Mouse (Mus musculus): ENCODE results near the gene Ifitm1. TPM values are rescaled to one million over a fixed set of nuclear protein-coding genes. Genes with fewer than 3 reads are reported as not detected.

Gene Ifitm1
- total and polyA plus RNA-seq, 3 experiments, result 0.23 TPM; not detected in 2

DNA sequence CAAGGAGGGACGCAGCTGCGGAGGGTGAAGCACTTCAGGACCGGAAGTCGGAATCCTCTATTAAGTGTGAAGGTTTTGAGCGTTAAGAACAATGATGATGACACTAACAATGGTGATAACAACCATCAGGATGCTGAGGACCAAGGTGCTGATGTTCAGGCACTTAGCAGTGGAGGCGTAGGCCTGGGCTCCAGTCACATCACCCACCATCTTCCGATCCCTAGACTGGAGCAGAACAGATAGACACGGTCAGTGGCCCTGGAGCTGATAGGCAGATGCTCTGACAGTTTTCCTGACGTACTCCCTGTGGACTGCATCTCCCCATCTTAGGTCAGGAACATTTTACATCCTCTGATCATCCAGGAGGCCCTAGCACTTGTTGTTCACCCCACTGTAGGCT, 42.6 kb downstream of the Ifitm1 start:
- no peak for DNase-seq (ENCODE audit: low read depth, low spot score)
- Histone ChIP-seq H3K79me2 (ENCODE audit: control insufficient read depth, insufficient read depth, low read length, poor library complexity) (no peaks in the 10 kb centered on the region), H3K27me3 (ENCODE audit: control insufficient read depth in 1 of 2, insufficient read depth in 2 of 2, low read length in 2 of 2) (no peaks in the 10 kb centered on the region), H3K36me3 (ENCODE audit: control insufficient read depth in 1 of 2, insufficient read depth in 2 of 2, low read length in 2 of 2) (no peaks in the 10 kb centered on the region; a peak in 1 of 4 replicates), H3K9me3 (replicated peaks; ENCODE audit: insufficient read depth, low read length) (no peaks in the 10 kb centered on the region), H3K4me3 (ENCODE audit: control insufficient read depth in 1 of 2, insufficient read depth in 1 of 2, low read depth in 2 of 2, low read length in 2 of 2) (no peak overlapping the region), H3K27ac (ENCODE audit: control insufficient read depth, low read depth, low read length) (no peak overlapping the region), H3K9ac (ENCODE audit: control insufficient read depth, low read depth, low read length, poor library complexity, severe bottlenecking) (no peak overlapping the region), H3K4me1 (ENCODE audit: control insufficient read depth in 1 of 2, insufficient read depth in 2 of 2, low read length in 2 of 2) (peaks cover 0 to 12% of the 10 kb centered on the region in 2 experiments; a peak in 2 of 4 replicates)
- TF ChIP-seq MYC (IDR thresholded peaks at IDR 0.05; ENCODE audit: low read depth, low read length), result no peak
- TF ChIP-seq USF2 (IDR thresholded peaks at IDR 0.05; ENCODE audit: borderline replicate concordance in 1 of 2, insufficient read depth in 1 of 2, low read depth in 1 of 2, low read length in 2 of 2), result no peak
- TF ChIP-seq EP300 (IDR thresholded peaks at IDR 0.05; ENCODE audit: low read depth in 1 of 2, low read length in 2 of 2), result no peak
- TF ChIP-seq JUND (IDR thresholded peaks at IDR 0.05; ENCODE audit: low read depth, low read length), result no peak
- TF ChIP-seq TAL1 (IDR thresholded peaks at IDR 0.05; ENCODE audit: low read length), result no peak
- no peak for TF ChIP-seq USF1 (IDR thresholded peaks at IDR 0.05; ENCODE audit: low read depth, low read length)
- TF ChIP-seq MXI1 (IDR thresholded peaks at IDR 0.05; ENCODE audit: low read depth, low read length), result no peak
- no peak for TF ChIP-seq ZKSCAN1 (IDR thresholded peaks at IDR 0.05; ENCODE audit: low read depth, low read length)
- no peak for TF ChIP-seq POLR2A (IDR thresholded peaks at IDR 0.05; ENCODE audit: control insufficient read depth in 1 of 2, insufficient read depth in 1 of 2, low read depth in 1 of 2, low read length in 2 of 2, poor library complexity in 1 of 2)
- TF ChIP-seq GABPA (IDR thresholded peaks at IDR 0.05; ENCODE audit: low read depth, low read length), result no peak
- no peak for TF ChIP-seq HCFC1 (IDR thresholded peaks at IDR 0.05; ENCODE audit: low read depth, low read length)
- no peak for TF ChIP-seq MAFK (IDR thresholded peaks at IDR 0.05; ENCODE audit: borderline replicate concordance, low read depth, low read length)
- no peak for TF ChIP-seq MYB (IDR thresholded peaks at IDR 0.05; ENCODE audit: low read depth, low read length)
- TF ChIP-seq POLR2AphosphoS2 (IDR thresholded peaks at IDR 0.05; ENCODE audit: low read length), result no peak
- no peak for TF ChIP-seq CTCF (IDR thresholded peaks at IDR 0.05 in 2 of 3, conservative IDR thresholded peaks at IDR 0.05 in 1 of 3; ENCODE audit: control insufficient read depth in 1 of 3, insufficient read depth in 1 of 3, low read depth in 2 of 3, low read length in 3 of 3, poor library complexity in 1 of 3, severe bottlenecking in 1 of 3)
- no peak for TF ChIP-seq ZMIZ1 (IDR thresholded peaks at IDR 0.05; ENCODE audit: low read depth, low read length)
- TF ChIP-seq GATA1 (IDR thresholded peaks at IDR 0.05; ENCODE audit: low read depth, low read length), result no peak
- no peak for TF ChIP-seq ETS1 (IDR thresholded peaks at IDR 0.05; ENCODE audit: low read depth, low read length)

DNA sequence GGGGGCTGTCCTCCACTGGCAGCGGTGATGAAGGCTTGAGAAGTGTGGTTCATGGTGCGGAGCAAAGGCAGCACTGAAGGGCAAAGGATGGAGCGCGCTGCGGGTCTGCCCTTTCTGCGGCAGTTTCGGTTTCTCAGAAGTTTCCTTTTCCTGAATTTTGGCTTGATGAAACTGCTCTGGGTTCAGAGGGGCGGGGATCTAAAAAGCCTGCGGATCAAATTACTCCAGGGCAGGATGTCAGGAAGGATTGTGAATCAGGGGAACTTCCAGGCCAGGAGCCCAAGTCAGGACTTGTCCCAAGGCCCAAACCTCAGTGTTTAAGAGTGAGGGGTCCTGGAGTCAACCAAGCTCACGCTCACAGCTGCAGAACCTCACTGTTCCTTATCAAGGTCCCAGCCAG, 43.6 kb downstream of the Ifitm1 start, which contains the start of gene Ifitm3:
TSS of gene Ifitm3 (minus strand) at position 178 of the 400 bp plus-strand sequence.
- TF ChIP-seq SMC3 (IDR thresholded peaks at IDR 0.05; ENCODE audit: low read depth, low read length) (no peak), TBP (IDR thresholded peaks at IDR 0.05; ENCODE audit: low read depth, low read length) (no peak), ZMIZ1 (IDR thresholded peaks at IDR 0.05; ENCODE audit: low read depth, low read length) (no peak), MXI1 (IDR thresholded peaks at IDR 0.05; ENCODE audit: low read depth, low read length) (0 out of 2 replicates have a peak, but pooled peaks have one; percentile 6), USF2 (IDR thresholded peaks at IDR 0.05; ENCODE audit: borderline replicate concordance in 1 of 2, insufficient read depth in 1 of 2, low read depth in 1 of 2, low read length in 2 of 2) (no peak)
- peaks cover 0 to 12% of the 10 kb centered on the region in 2 experiments; a peak in 2 of 4 replicates for H3K4me1 ChIP-seq (ENCODE audit: control insufficient read depth in 1 of 2, insufficient read depth in 2 of 2, low read length in 2 of 2)
- H3K4me3 ChIP-seq (ENCODE audit: control insufficient read depth in 1 of 2, insufficient read depth in 1 of 2, low read depth in 2 of 2, low read length in 2 of 2), result peak within 1 kb of the TSS; percentile 64 to 75
- no peak within 1 kb of the TSS for H3K27ac ChIP-seq (ENCODE audit: control insufficient read depth, low read depth, low read length)
- peak within 1 kb of the TSS; percentile 57 for H3K9ac ChIP-seq (ENCODE audit: control insufficient read depth, low read depth, low read length, poor library complexity, severe bottlenecking)
- 0 out of 4 replicates have a peak, but pooled peaks cover 0 to 1% of the 10 kb centered on the region in 2 experiments for H3K27me3 ChIP-seq (ENCODE audit: control insufficient read depth in 1 of 2, insufficient read depth in 2 of 2, low read length in 2 of 2)
- no peaks in the 10 kb centered on the region for H3K9me3 ChIP-seq (replicated peaks; ENCODE audit: insufficient read depth, low read length)
- no peaks in the 10 kb centered on the region for H3K79me2 ChIP-seq (ENCODE audit: control insufficient read depth, insufficient read depth, low read length, poor library complexity)
- H3K36me3 ChIP-seq (ENCODE audit: control insufficient read depth in 1 of 2, insufficient read depth in 2 of 2, low read length in 2 of 2), result no peaks in the 10 kb centered on the region; a peak in 1 of 4 replicates
- peak; percentile 21 for DNase-seq (ENCODE audit: low read depth, low spot score)
